Mouse (Mus musculus) myocyte (in vitro differentiated cells): ENCODE data around the gene Sim1. TPM values are rescaled to one million over a fixed set of nuclear protein-coding genes. Genes with fewer than 3 reads are reported as not detected.

Source experiments
- H3K27me3 ChIP-seq: one replicate; pipeline ENCODE4 v1.6.1; 2011; ENCODE audit not compliant: control insufficient read depth, insufficient read depth, insufficient read length
- H3K36me3 ChIP-seq: one replicate; pipeline ENCODE4 v1.6.1; 2011; ENCODE audit not compliant: control insufficient read depth, insufficient read depth
- H3K4me2 ChIP-seq: one replicate; pipeline ENCODE4 v1.6.1; 2011; ENCODE audit warnings: low read depth, control low read depth
- H3K4me3 ChIP-seq: one replicate; pipeline ENCODE4 v1.5.1; 2011; ENCODE audit warnings: mild to moderate bottlenecking, control low read depth, moderate library complexity
- H3K79me2 ChIP-seq: one replicate; pipeline ENCODE4 v1.6.1; 2011; ENCODE audit not compliant: control insufficient read depth, insufficient read depth
- H3ac ChIP-seq: one replicate; pipeline ENCODE4 v1.6.1; 2011; ENCODE audit not compliant: control insufficient read depth, insufficient read length
- CEBPB ChIP-seq: IDR thresholded peaks from 2 replicates; pipeline ENCODE4 v1.6.1; 2011; ENCODE audit warnings: mild to moderate bottlenecking, moderate library complexity; ENCODE audit not compliant: poor library complexity, insufficient read depth, severe bottlenecking
- E2F4 ChIP-seq: IDR thresholded peaks from one replicate; pipeline ENCODE4 v1.6.1; 2011; ENCODE audit warnings: mild to moderate bottlenecking, control low read depth, moderate library complexity; ENCODE audit not compliant: insufficient read depth
- MAX ChIP-seq: IDR thresholded peaks from one replicate; pipeline ENCODE4 v1.6.1; 2011; ENCODE audit warnings: low read depth, mild to moderate bottlenecking, control low read depth
- MYOD1 ChIP-seq, 3 experiments: IDR thresholded peaks; one replicate each; pipeline ENCODE4 v1.6.1; 2011; ENCODE audit warnings: control low read depth in 2 of 3, low read depth in 2 of 3, mild to moderate bottlenecking in 2 of 3, moderate library complexity in 1 of 3; ENCODE audit not compliant: insufficient read length in 2 of 3, control insufficient read depth in 1 of 3
- MYOG ChIP-seq, 3 experiments: IDR thresholded peaks; one replicate each; pipeline ENCODE4 v1.6.1; 2011; ENCODE audit warnings: control low read depth in 2 of 3, low read depth in 2 of 3, mild to moderate bottlenecking in 2 of 3; ENCODE audit not compliant: insufficient read length in 2 of 3, control insufficient read depth in 1 of 3, insufficient read depth in 1 of 3
- POLR2A ChIP-seq: IDR thresholded peaks from one replicate; pipeline ENCODE4 v1.6.1; 2011; ENCODE audit warnings: low read depth, mild to moderate bottlenecking, control low read depth, moderate library complexity; ENCODE audit not compliant: insufficient read length
- POLR2AphosphoS2 ChIP-seq: IDR thresholded peaks from one replicate; pipeline ENCODE4 v1.6.1; 2011; ENCODE audit warnings: low read depth, control low read depth; ENCODE audit not compliant: insufficient read length
- REST ChIP-seq: IDR thresholded peaks from one replicate; pipeline ENCODE4 v1.6.1; 2011; ENCODE audit warnings: mild to moderate bottlenecking, control low read depth, moderate library complexity; ENCODE audit not compliant: insufficient read depth, insufficient read length
- SRF ChIP-seq: IDR thresholded peaks from one replicate; pipeline ENCODE4 v1.6.1; 2011; ENCODE audit warnings: low read depth; ENCODE audit not compliant: control insufficient read depth, insufficient read length
- TCF12 ChIP-seq: IDR thresholded peaks from one replicate; pipeline ENCODE4 v1.6.1; 2011; ENCODE audit warnings: mild to moderate bottlenecking, control low read depth; ENCODE audit not compliant: poor library complexity, insufficient read depth, severe bottlenecking
- TCF3 ChIP-seq: IDR thresholded peaks from one replicate; pipeline ENCODE4 v1.6.1; 2011; ENCODE audit warnings: low read depth, control low read depth; ENCODE audit not compliant: insufficient read length
- USF1 ChIP-seq: IDR thresholded peaks from one replicate; pipeline ENCODE4 v1.6.1; 2011; ENCODE audit warnings: low read depth, mild to moderate bottlenecking, control low read depth, moderate library complexity
- polyA plus RNA-seq: library from polyadenylated mRNA; unstranded; fragments of >200 nt; fragmentation: generic; extraction: Trizol; gene quantifications from one replicate; pipeline ENCODE4 v1.2.1, GENCODE M21; 2012; ENCODE audit warnings: missing spikeins

The Sim1 gene
- polyA plus RNA-seq, 1 experiment: 0.04 TPM

- H3K79me2 ChIP-seq: no peaks in the 10 kb centered on the region
- H3K4me2 ChIP-seq: no peak overlapping the region
- no peak overlapping the region for H3K4me3 ChIP-seq
- TF ChIP-seq MYOG (IDR thresholded peaks at IDR 0.05; ENCODE audit: control insufficient read depth in 1 of 3, insufficient read depth in 1 of 3, insufficient read length in 2 of 3, low read depth in 2 of 3): no peak
- no peak for TF ChIP-seq TCF3
- no peak for TF ChIP-seq TCF12
- TF ChIP-seq REST: no peak
- no peak for TF ChIP-seq MYOD1 (IDR thresholded peaks at IDR 0.05; ENCODE audit: control insufficient read depth in 1 of 3, insufficient read length in 2 of 3, low read depth in 2 of 3)
- no peak for TF ChIP-seq E2F4
- TF ChIP-seq CEBPB: no peak
- no peak for TF ChIP-seq MAX
- TF ChIP-seq POLR2AphosphoS2: no peak
- no peak for TF ChIP-seq POLR2A
- no peak for TF ChIP-seq SRF
- no peak for TF ChIP-seq USF1
- H3K27me3 ChIP-seq: no peaks in the 10 kb centered on the region
- H3K36me3 ChIP-seq: no peaks in the 10 kb centered on the region
- no peak overlapping the region for H3ac ChIP-seq
Measured at GRCm38 (mm10) chr10:51014901-51015300, 120.3 kb downstream of the Sim1 start.

- TF ChIP-seq TCF12 (no peak), REST (no peak), POLR2A (no peak), CEBPB (no peak), TCF3 (no peak), USF1 (no peak), MYOG (IDR thresholded peaks at IDR 0.05; ENCODE audit: control insufficient read depth in 1 of 3, insufficient read depth in 1 of 3, insufficient read length in 2 of 3, low read depth in 2 of 3) (no peak), SRF (no peak), E2F4 (no peak), MYOD1 (IDR thresholded peaks at IDR 0.05; ENCODE audit: control insufficient read depth in 1 of 3, insufficient read length in 2 of 3, low read depth in 2 of 3) (no peak), MAX (no peak), POLR2AphosphoS2 (no peak)
- no peak overlapping the region for H3K4me2 ChIP-seq
- no peaks in the 10 kb centered on the region for H3K27me3 ChIP-seq
- no peak overlapping the region for H3ac ChIP-seq
- no peak overlapping the region for H3K4me3 ChIP-seq
- H3K79me2 ChIP-seq: no peaks in the 10 kb centered on the region
- H3K36me3 ChIP-seq: no peaks in the 10 kb centered on the region
Measured at GRCm38 (mm10) chr10:51015362-51015761, 120.8 kb downstream of the Sim1 start.

- H3K4me3 ChIP-seq: no peak overlapping the region
- no peaks in the 10 kb centered on the region for H3K36me3 ChIP-seq
- H3K4me2 ChIP-seq: no peak overlapping the region
- TF ChIP-seq USF1: no peak
- no peak for TF ChIP-seq TCF3
- TF ChIP-seq MAX: no peak
- no peak for TF ChIP-seq TCF12
- no peak for TF ChIP-seq POLR2AphosphoS2
- TF ChIP-seq REST: no peak
- H3K27me3 ChIP-seq: no peaks in the 10 kb centered on the region
- H3K79me2 ChIP-seq: no peaks in the 10 kb centered on the region
- H3ac ChIP-seq: no peak overlapping the region
Measured at GRCm38 (mm10) chr10:51023308-51024279, 129.0 kb downstream of the Sim1 start.
